Mouse (Mus musculus) testis, adult 2 months (tissue): Measurements from ENCODE around the gene Matn4. TPM values are rescaled to one million over a fixed set of nuclear protein-coding genes. Genes with fewer than 3 reads are reported as not detected.

ENCODE experiments used
- H3K27ac ChIP-seq: fragments of 200-500 bp; 2 replicates; pipeline ENCODE4 v1.5.1; 2012; ENCODE audit warnings: low read depth, low read length; ENCODE audit not compliant: control insufficient read depth, insufficient read depth
- H3K27me3 ChIP-seq: fragments of 200-500 bp; 2 replicates; pipeline ENCODE4 v1.6.1; 2012; ENCODE audit warnings: mild to moderate bottlenecking, low read length, moderate library complexity; ENCODE audit not compliant: control insufficient read depth, insufficient read depth
- H3K36me3 ChIP-seq: fragments of 200-500 bp; 2 replicates; pipeline ENCODE4 v1.6.1; 2012; ENCODE audit warnings: mild to moderate bottlenecking, low read length; ENCODE audit not compliant: control insufficient read depth, insufficient read depth
- H3K4me1 ChIP-seq: fragments of 200-500 bp; 2 replicates; pipeline ENCODE4 v1.6.1; 2012; ENCODE audit warnings: low read length; ENCODE audit not compliant: control insufficient read depth, insufficient read depth
- H3K4me3 ChIP-seq: fragments of 200-500 bp; 2 replicates; pipeline ENCODE4 v1.5.1; 2012; ENCODE audit warnings: low read depth, mild to moderate bottlenecking, low read length, moderate library complexity, mixed read lengths; ENCODE audit not compliant: control insufficient read depth
- CTCF ChIP-seq: fragments of 200-500 bp; IDR thresholded peaks from 2 replicates; pipeline ENCODE4 v1.5.1; 2012; ENCODE audit warnings: low read depth, mild to moderate bottlenecking, inconsistent platforms, low read length, moderate library complexity; ENCODE audit not compliant: control insufficient read depth, insufficient read depth, insufficient replicate concordance
- POLR2A ChIP-seq: fragments of 200-500 bp; IDR thresholded peaks from 2 replicates; pipeline ENCODE4 v1.6.1; 2012; ENCODE audit warnings: low read depth, mild to moderate bottlenecking, inconsistent platforms, low read length, moderate library complexity; ENCODE audit not compliant: control insufficient read depth
- polyA plus RNA-seq: library from polyadenylated mRNA; depleted of rRNA; stranded (reverse); fragments of >200 nt; gene quantifications from 2 replicates; pipeline ENCODE4 v1.2.3, GENCODE M21; 2012

Gene Matn4
- polyA plus RNA-seq, 1 experiment = 0.26 TPM

- Histone ChIP-seq H3K27me3 (no peaks in the 10 kb centered on the region), H3K36me3 (no peaks in the 10 kb centered on the region), H3K4me3 (no peak overlapping the region), H3K4me1 (peaks cover 3% of the 10 kb centered on the region; the same call in 1 of the 2 replicates), H3K27ac (no peak overlapping the region)
- TF ChIP-seq POLR2A (no peak), CTCF (no peak)
Observed at GRCm38 (mm10) chr2:164373187-164373586, 31.8 kb downstream of the Matn4 start.

GRCm38 (mm10) chr2:164372408-164373053 is 32.4 kb downstream of the Matn4 start:
- Histone ChIP-seq H3K36me3 (no peaks in the 10 kb centered on the region), H3K27ac (no peak overlapping the region), H3K27me3 (no peaks in the 10 kb centered on the region), H3K4me3 (no peak overlapping the region), H3K4me1 (peaks cover 3% of the 10 kb centered on the region; the same call in 1 of the 2 replicates)
- TF ChIP-seq CTCF = no peak
- TF ChIP-seq POLR2A = no peak

GRCm38 (mm10) chr2:164371371-164371770 is 33.6 kb downstream of the Matn4 start:
- H3K36me3 ChIP-seq = no peaks in the 10 kb centered on the region
- peaks cover 3% of the 10 kb centered on the region; the same call in 1 of the 2 replicates for H3K4me1 ChIP-seq
- H3K27ac ChIP-seq = no peak overlapping the region
- H3K27me3 ChIP-seq = no peaks in the 10 kb centered on the region
- TF ChIP-seq POLR2A (no peak), CTCF (no peak)
- no peak overlapping the region for H3K4me3 ChIP-seq

GRCm38 (mm10) chr2:164368620-164369105 is 36.3 kb downstream of the Matn4 start:
- Histone ChIP-seq H3K27ac (no peak overlapping the region), H3K4me1 (peaks cover 3% of the 10 kb centered on the region; the same call in 1 of the 2 replicates), H3K4me3 (no peak overlapping the region), H3K27me3 (no peaks in the 10 kb centered on the region), H3K36me3 (no peaks in the 10 kb centered on the region)
- no peak for TF ChIP-seq CTCF
- no peak for TF ChIP-seq POLR2A

- TF ChIP-seq CTCF = no peak
- no peak for TF ChIP-seq POLR2A
- Histone ChIP-seq H3K27me3 (no peaks in the 10 kb centered on the region), H3K36me3 (no peaks in the 10 kb centered on the region), H3K27ac (no peak overlapping the region), H3K4me3 (no peak overlapping the region), H3K4me1 (peaks cover 3% of the 10 kb centered on the region; the same call in 1 of the 2 replicates)
Observed at GRCm38 (mm10) chr2:164366947-164367346, 38.0 kb downstream of the Matn4 start.

- Histone ChIP-seq H3K4me1 (no peaks in the 10 kb centered on the region), H3K4me3 (no peak overlapping the region), H3K27me3 (no peaks in the 10 kb centered on the region), H3K27ac (no peak overlapping the region), H3K36me3 (no peaks in the 10 kb centered on the region)
- TF ChIP-seq POLR2A (no peak), CTCF (no peak)
Observed at GRCm38 (mm10) chr2:164360974-164361657, 43.8 kb downstream of the Matn4 start.

- no peaks in the 10 kb centered on the region for H3K4me1 ChIP-seq
- H3K27me3 ChIP-seq = no peaks in the 10 kb centered on the region
- H3K27ac ChIP-seq = no peak overlapping the region
- TF ChIP-seq CTCF (no peak), POLR2A (no peak)
- no peaks in the 10 kb centered on the region for H3K36me3 ChIP-seq
- H3K4me3 ChIP-seq = no peak overlapping the region
Observed at GRCm38 (mm10) chr2:164359668-164360067, 45.3 kb downstream of the Matn4 start.
